9 mouse cellular contexts compared by ENCODE assay signal in genomic region chr10:59812939-59813338, GRCm38 (mm10).
A peak's percentile ranks its signal among the peaks of the same experiment; 100 is the strongest.
DNase-seq lines count a peak whose midpoint lies in the region; ATAC-seq lines count a peak whose summit lies in the region.
"Had no signal": no experiment of that assay in that cellular context is flagged by ENCODE, and none has a peak within 500 bp of the region (broad histone marks: within the 10 kb centered on the region; RNA-seq: fewer than 3 reads in every experiment).

No protein-coding gene starts in this region.

- H3K9ac ChIP-seq in hindbrain, embryonic 16.5 days (ENCODE audit: low read depth, low read length), result no peak overlapping the region
- H3K9ac ChIP-seq in embryonic facial prominence, embryonic 15.5 days, result no peak overlapping the region
- H3K9ac ChIP-seq: lung, embryonic 15.5 days had no signal

- no peak for ATAC-seq in hindbrain, embryonic 16.5 days
- 0 out of 2 replicates have a peak, but pooled peaks have one; percentile 22 for ATAC-seq in embryonic facial prominence, embryonic 15.5 days (ENCODE audit: insufficient number of reproducible peaks, low FRiP score, low TSS enrichment, low read depth)
- ATAC-seq in erythroblast, adult 5-6 weeks (replicated peaks; ENCODE audit: low FRiP score, poor library complexity, severe bottlenecking), result no peak
- no peak for ATAC-seq in activated CD4-positive, CD25-positive, alpha-beta regulatory T cell, adult 4 months

- H3K27me3 ChIP-seq in hindbrain, embryonic 10.5 days (ENCODE audit: insufficient read depth, poor library complexity, severe bottlenecking), result no peaks in the 10 kb centered on the region
- no peaks in the 10 kb centered on the region for H3K27me3 ChIP-seq in hindbrain, embryonic 16.5 days (replicated peaks; ENCODE audit: control insufficient read depth, insufficient read depth, low read length)
- no peaks in the 10 kb centered on the region for H3K27me3 ChIP-seq in embryonic facial prominence, embryonic 15.5 days
- H3K27me3 ChIP-seq: lung, embryonic 15.5 days had no signal

- no peak overlapping the region for H3K4me2 ChIP-seq in hindbrain, embryonic 16.5 days (ENCODE audit: low read length)
- H3K4me2 ChIP-seq in embryonic facial prominence, embryonic 15.5 days (replicated peaks), result no peak overlapping the region
- H3K4me2 ChIP-seq: lung, embryonic 15.5 days had no signal

- no peak overlapping the region for H3K4me3 ChIP-seq in hindbrain, embryonic 10.5 days
- H3K4me3 ChIP-seq in hindbrain, embryonic 16.5 days (ENCODE audit: low read length), result no peak overlapping the region
- no peak overlapping the region for H3K4me3 ChIP-seq in embryonic facial prominence, embryonic 15.5 days (replicated peaks)
- H3K4me3 ChIP-seq: lung, embryonic 15.5 days had no signal

- 29% methylated on average over 13 of the region's 13 CpGs for WGBS in hindbrain, embryonic 10.5 days
- WGBS in hindbrain, embryonic 16.5 days, result 18% methylated on average over 13 of the region's 13 CpGs
- WGBS in embryonic facial prominence, embryonic 15.5 days, result 22% methylated on average over 13 of the region's 13 CpGs

- peaks cover 7% of the 10 kb centered on the region; the same call in 1 of the 2 replicates for H3K4me1 ChIP-seq in hindbrain, embryonic 10.5 days (replicated peaks)
- H3K4me1 ChIP-seq in hindbrain, embryonic 16.5 days (ENCODE audit: control insufficient read depth, insufficient read depth, low read depth, low read length), result peaks cover 2% of the 10 kb centered on the region; the same call in 1 of the 2 replicates
- peaks cover 12% of the 10 kb centered on the region for H3K4me1 ChIP-seq in embryonic facial prominence, embryonic 15.5 days

- no peaks in the 10 kb centered on the region for H3K9me3 ChIP-seq in hindbrain, embryonic 10.5 days
- no peaks in the 10 kb centered on the region for H3K9me3 ChIP-seq in hindbrain, embryonic 16.5 days (ENCODE audit: control insufficient read depth, low read length)
- H3K9me3 ChIP-seq in embryonic facial prominence, embryonic 15.5 days (replicated peaks), result no peaks in the 10 kb centered on the region
- H3K9me3 ChIP-seq: lung, embryonic 15.5 days had no signal

- peaks cover 9% of the 10 kb centered on the region; the same call in 1 of the 2 replicates for H3K36me3 ChIP-seq in hindbrain, embryonic 10.5 days
- H3K36me3 ChIP-seq in hindbrain, embryonic 16.5 days (ENCODE audit: control insufficient read depth, insufficient read depth, low read length), result no peaks in the 10 kb centered on the region
- H3K36me3 ChIP-seq in embryonic facial prominence, embryonic 15.5 days, result no peaks in the 10 kb centered on the region
- H3K36me3 ChIP-seq: lung, embryonic 15.5 days had no signal

- H3K27ac ChIP-seq in hindbrain, embryonic 10.5 days, result no peak overlapping the region
- H3K27ac ChIP-seq in hindbrain, embryonic 16.5 days (ENCODE audit: low read depth, low read length), result no peak overlapping the region
- no peak overlapping the region for H3K27ac ChIP-seq in embryonic facial prominence, embryonic 15.5 days (replicated peaks)
- H3K27ac ChIP-seq: lung, embryonic 15.5 days had no signal

- intact Hi-C loops in gastrocnemius, postnatal 14 days (cut with DNase I; ENCODE audit: low total_unique reads), result no loop called here

- DNase-seq in hindbrain, embryonic 10.5 days (ENCODE audit: low spot score), result peak; percentile 45
- DNase-seq in R1 (ENCODE audit: low read depth, low spot score), result peak; percentile 64
- peak; percentile 64 for DNase-seq in mesoderm, embryonic 11.5 days (ENCODE audit: low read depth, low spot score)
- no peak for DNase-seq in gastrocnemius, postnatal 14 days
